Mouse (Mus musculus) erythroblast, embryonic 14.5 days (primary cell): ENCODE measurements around the gene Fabp6.

Experiments
- GATA1 ChIP-seq: IDR thresholded peaks from 2 replicates; pipeline ENCODE4 v1.6.1; 2012; ENCODE audit warnings: low read length, inconsistent platforms, mixed read lengths
- TAL1 ChIP-seq: IDR thresholded peaks from 3 replicates; pipeline ENCODE4 v1.6.1; 2012; ENCODE audit warnings: low read length, inconsistent platforms, mixed read lengths

DNA sequence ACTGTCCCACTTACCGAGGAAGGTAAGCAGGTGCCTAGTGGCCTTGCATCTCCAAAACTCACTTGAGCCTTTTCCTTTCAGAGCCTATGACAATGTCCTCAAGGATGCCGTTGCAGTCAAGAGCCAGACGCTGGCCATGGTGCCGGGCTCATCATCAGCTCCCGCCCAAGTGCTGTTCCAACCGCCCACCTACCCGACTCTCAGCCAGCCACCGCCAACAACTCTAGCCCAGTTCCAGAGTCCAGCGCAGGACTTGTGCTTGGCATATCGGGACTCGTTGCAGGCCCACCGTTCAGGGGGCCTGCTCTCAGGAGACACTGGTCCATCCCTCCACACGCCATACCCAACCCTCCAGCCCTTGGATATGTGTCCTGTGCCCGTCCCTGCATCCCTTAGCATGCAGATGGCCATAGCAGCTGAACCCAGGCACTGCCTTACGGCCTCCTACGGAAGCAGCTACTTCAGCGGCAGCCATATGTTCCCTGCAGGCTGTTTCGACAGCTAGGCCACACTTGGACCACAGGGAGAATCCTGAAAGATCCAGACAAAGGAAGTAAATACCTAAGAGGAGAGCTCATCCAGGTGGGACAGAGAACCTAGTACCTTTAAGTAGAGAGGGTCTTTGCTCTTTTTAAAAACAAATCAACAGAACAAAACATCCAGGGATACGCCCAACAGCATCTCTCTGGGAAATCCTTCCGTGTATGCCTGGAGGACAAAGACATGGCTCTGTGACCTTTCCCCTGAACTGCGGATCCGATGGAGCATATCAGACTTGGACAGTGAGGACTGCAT, 15.9 kb downstream of the Fabp6 start:
- TF ChIP-seq TAL1 (no peak), GATA1 (no peak)
